Mouse (Mus musculus) heart, postnatal 0 days (tissue): ENCODE data around the gene Tbc1d1.

Experiments
- CTCF ChIP-seq: IDR thresholded peaks from 2 replicates; pipeline ENCODE4 v1.5.1; 2016; ENCODE audit warnings: antibody characterized with exemption, control low read depth, low read depth
- EP300 ChIP-seq: IDR thresholded peaks from 2 replicates; pipeline ENCODE4 v1.6.1; 2016; ENCODE audit warnings: antibody characterized with exemption, low read depth

GRCm38 (mm10) chr5:64391346-64391745 is 235.2 kb downstream of the Tbc1d1 start:
- TF ChIP-seq CTCF (no peak), EP300 (no peak; the same call in 1 of the 2 replicates)
